Mouse (Mus musculus) lung, embryonic 14.5 days (tissue): ENCODE data around the gene Cldn4. TPM values are rescaled to one million over a fixed set of nuclear protein-coding genes. Genes with fewer than 3 reads are reported as not detected.

Source experiments
- ATAC-seq: fragments of 200-750 bp; cut with Nextera tagmentation; 2 replicates; pipeline ENCODE4 v1.8.0; 2017; ENCODE audit warnings: mild to moderate bottlenecking, moderate TSS enrichment, moderate library complexity; ENCODE audit not compliant: insufficient read depth
- DNase-seq: peaks from one replicate; pipeline ENCODE4 v3.0.0-alpha.2; 2015
- H3K27ac ChIP-seq: fragments of 300-500 bp; sonication (generic); 2 replicates; pipeline ENCODE4 v1.5.1; 2014; ENCODE audit warnings: low read depth, mild to moderate bottlenecking, moderate library complexity
- H3K27me3 ChIP-seq: fragments of 300-500 bp; sonication (generic); 2 replicates; pipeline ENCODE4 v1.6.1; 2014; ENCODE audit warnings: low read length, control low read depth; ENCODE audit not compliant: insufficient read depth
- H3K36me3 ChIP-seq: fragments of 300-500 bp; sonication (generic); 2 replicates; pipeline ENCODE4 v1.6.1; 2014; ENCODE audit warnings: control low read depth; ENCODE audit not compliant: insufficient read depth
- H3K4me1 ChIP-seq: fragments of 300-500 bp; sonication (generic); 2 replicates; pipeline ENCODE4 v1.6.1; 2014; ENCODE audit warnings: antibody characterized with exemption, control low read depth; ENCODE audit not compliant: insufficient read depth
- H3K4me2 ChIP-seq: fragments of 300-500 bp; sonication (generic); 2 replicates; pipeline ENCODE4 v1.6.1; 2014; ENCODE audit warnings: mild to moderate bottlenecking
- H3K4me3 ChIP-seq: fragments of 300-500 bp; sonication (generic); 2 replicates; pipeline ENCODE4 v1.5.1; 2014; ENCODE audit warnings: low read depth, low read length
- H3K9ac ChIP-seq: fragments of 300-500 bp; sonication (generic); 2 replicates; pipeline ENCODE4 v1.6.1; 2014
- H3K9me3 ChIP-seq: fragments of 300-500 bp; sonication (generic); 2 replicates; pipeline ENCODE4 v1.6.1; 2016; ENCODE audit warnings: low read depth, low read length, control low read depth
- CTCF ChIP-seq: IDR thresholded peaks from 2 replicates; pipeline ENCODE4 v1.5.1; 2016; ENCODE audit warnings: antibody characterized with exemption, low read depth
- WGBS: fragments of 180-500 bp; shearing (Covaris S2); extraction: QIAGEN DNeasy Blood & Tissue Kit; methylation state at CpG from one replicate; pipeline ENCODE4 v1.1.7; 2014; 5-methylcytosine and 5-hydroxymethylcytosine counted together
- polyA plus RNA-seq: library from polyadenylated mRNA; unstranded; fragments of >200 nt; fragmentation: Nextera tagmentation; extraction: Ambion mirVana; gene quantifications from 2 replicates; pipeline ENCODE4 v1.2.1, GENCODE M21; 2014

Gene Cldn4
- polyA plus RNA-seq, 1 experiment from 2014 or later, result 42.4 TPM

DNA sequence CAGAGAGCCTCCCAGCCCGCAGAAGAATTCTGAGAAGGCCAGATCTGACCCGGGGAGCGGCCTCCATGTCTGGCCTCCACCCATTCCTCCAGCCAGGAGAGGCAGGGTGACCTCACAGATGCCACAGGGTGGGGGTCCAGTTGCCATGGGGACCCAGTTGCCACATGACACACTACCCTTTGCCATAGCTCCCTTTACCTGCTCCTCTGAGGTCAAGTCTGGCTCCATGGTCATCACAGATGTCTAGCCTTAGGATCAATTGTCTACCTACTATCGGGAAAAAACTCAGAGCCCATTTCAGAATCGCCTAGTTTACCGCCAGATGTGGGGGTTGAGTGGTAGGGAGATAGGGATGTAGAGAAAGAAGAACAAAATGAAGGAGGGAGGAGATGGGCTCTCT lies 40.1 kb downstream of the Cldn4 start, which contains the start of gene Tmem270:
TSS of gene Tmem270 (minus strand) at position 101 of the 400 bp plus-strand sequence.
- Histone ChIP-seq H3K9ac (no peak within 1 kb of the TSS), H3K4me2 (no peak within 1 kb of the TSS), H3K4me1 (no peaks in the 10 kb centered on the region), H3K4me3 (no peak within 1 kb of the TSS), H3K36me3 (no peaks in the 10 kb centered on the region), H3K9me3 (no peaks in the 10 kb centered on the region), H3K27me3 (no peaks in the 10 kb centered on the region), H3K27ac (no peak within 1 kb of the TSS)
- WGBS, result 84% methylated on average over 6 of the region's 6 CpGs
- no peak for TF ChIP-seq CTCF
- DNase-seq (no peak), ATAC-seq (peak; percentile 21; the same call in 1 of the 2 replicates)

DNA sequence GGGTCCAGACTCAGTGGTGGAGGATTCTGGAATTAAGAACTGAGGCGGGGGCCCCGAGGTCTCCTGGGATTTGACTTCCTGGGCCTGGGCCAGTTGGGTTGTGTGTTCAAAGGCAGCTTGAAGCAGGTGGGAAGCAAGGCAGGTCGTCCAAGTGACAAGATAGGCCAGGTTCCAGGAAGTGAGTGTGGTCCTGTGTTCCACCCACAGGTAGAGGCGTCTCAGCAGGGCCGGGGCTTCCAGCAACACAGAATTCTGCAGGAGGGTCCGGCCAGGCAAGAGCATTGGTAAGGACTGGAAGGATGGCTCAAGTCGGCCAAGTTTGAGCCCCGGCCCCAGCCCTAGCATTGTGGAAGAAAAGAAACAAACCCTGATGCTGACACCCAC lies 45.1 kb downstream of the Cldn4 start:
- no peak overlapping the region for H3K4me2 ChIP-seq
- no peak; the same call in 1 of the 2 replicates for ATAC-seq

DNA sequence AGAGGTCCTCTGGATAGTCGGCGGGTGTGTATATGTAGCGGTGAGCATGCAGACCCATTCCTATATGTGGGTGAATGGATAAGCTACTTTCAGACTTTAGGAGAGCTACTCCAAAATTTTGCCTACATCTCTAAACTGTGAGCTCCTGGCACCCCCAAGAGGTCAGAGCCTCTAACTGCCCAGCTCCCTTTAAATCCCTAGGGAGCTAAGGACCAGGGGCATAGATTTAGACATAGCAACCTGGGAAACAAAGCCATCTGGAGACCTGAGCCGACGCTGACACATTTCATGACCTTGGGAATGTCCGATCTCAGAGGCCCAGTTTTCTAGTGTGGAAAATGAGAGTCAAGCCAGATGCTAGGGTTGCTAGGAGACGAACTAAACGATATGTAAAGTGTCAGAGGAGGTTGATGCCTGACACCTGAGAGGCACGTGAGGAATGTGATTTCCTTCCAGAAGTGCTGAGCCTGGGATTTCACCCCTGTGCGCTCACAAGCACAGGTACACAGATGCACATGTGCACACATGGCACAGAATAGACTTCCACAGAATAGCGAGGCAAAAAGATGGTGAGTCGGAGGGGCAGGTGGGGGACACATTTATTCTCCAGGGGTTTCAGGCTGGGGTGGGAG lies 45.6 kb downstream of the Cldn4 start:
- Histone ChIP-seq H3K36me3 (no peaks in the 10 kb centered on the region), H3K4me2 (no peak overlapping the region), H3K9me3 (no peaks in the 10 kb centered on the region), H3K4me3 (no peak overlapping the region), H3K4me1 (0 out of 2 replicates have a peak, but pooled peaks cover 5% of the 10 kb centered on the region), H3K9ac (no peak overlapping the region), H3K27me3 (no peaks in the 10 kb centered on the region), H3K27ac (no peak overlapping the region)
- DNase-seq (peak; percentile 87), ATAC-seq (peak; percentile 64)
- WGBS, result 24% methylated on average over 12 of the region's 12 CpGs
- TF ChIP-seq CTCF, result peak; percentile 73

More for the DNA sequence above, 45.1 kb downstream of the Cldn4 start:
- Histone ChIP-seq H3K9ac (no peak overlapping the region), H3K4me3 (no peak overlapping the region), H3K4me1 (0 out of 2 replicates have a peak, but pooled peaks cover 2% of the 10 kb centered on the region), H3K27me3 (no peaks in the 10 kb centered on the region), H3K36me3 (no peaks in the 10 kb centered on the region), H3K9me3 (no peaks in the 10 kb centered on the region), H3K27ac (no peak overlapping the region)
- DNase-seq, result no peak
- TF ChIP-seq CTCF, result no peak
- 65% methylated on average over 8 of the region's 8 CpGs for WGBS

DNA sequence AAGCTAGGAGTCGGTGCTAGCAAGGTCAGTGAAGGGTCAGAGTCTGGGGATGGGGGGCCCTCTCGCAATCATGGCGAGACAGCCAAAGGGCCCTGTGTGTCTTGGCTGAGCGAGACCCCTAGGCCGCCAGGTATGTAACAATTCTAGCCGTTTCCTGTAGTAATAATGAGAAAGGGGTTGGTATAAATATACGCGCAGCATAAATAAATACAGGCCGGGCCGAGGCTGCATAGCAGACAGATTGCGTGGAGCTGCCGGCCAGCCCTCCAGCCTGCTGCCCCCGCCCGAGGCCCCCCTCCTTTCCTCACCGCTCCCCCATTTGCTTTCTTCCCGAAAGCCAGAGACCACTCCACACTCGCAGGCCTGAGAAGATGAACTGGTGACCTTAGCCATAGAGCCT lies 49.1 kb downstream of the Cldn4 start:
- H3K4me1 ChIP-seq, result 0 out of 2 replicates have a peak, but pooled peaks cover 13% of the 10 kb centered on the region
- H3K27me3 ChIP-seq, result no peaks in the 10 kb centered on the region
- DNase-seq (peak; percentile 62), ATAC-seq (no peak)
- H3K9ac ChIP-seq, result no peak overlapping the region
- WGBS, result 31% methylated on average over 17 of the region's 17 CpGs
- H3K4me2 ChIP-seq, result no peak overlapping the region
- H3K27ac ChIP-seq, result peak overlapping the region; percentile 1; the same call in 1 of the 2 replicates
- no peaks in the 10 kb centered on the region for H3K9me3 ChIP-seq
- no peaks in the 10 kb centered on the region for H3K36me3 ChIP-seq
- H3K4me3 ChIP-seq, result no peak overlapping the region
- TF ChIP-seq CTCF, result no peak

DNA sequence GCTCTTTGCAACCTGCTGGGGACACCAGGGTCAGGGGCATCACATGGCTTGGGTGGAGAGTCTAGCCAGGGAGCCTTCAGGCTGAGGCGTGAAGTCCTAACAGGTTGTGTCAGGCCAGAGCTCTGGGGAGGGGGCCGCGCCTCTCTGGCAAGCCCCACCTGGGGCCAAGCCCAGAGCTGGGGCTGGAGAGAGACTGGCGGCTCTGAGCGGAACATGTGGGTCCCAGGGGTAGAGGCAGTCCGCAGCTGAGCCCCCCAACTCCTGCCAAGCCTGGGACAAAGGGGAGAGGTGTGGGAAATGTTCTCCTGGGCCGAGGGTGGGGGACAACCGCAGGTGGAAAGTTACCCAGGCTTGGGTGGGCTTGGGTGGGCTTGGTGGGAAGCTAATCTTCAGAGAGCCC lies 49.8 kb downstream of the Cldn4 start:
- H3K9ac ChIP-seq, result no peak overlapping the region
- 0 out of 2 replicates have a peak, but pooled peaks cover 13% of the 10 kb centered on the region for H3K4me1 ChIP-seq
- no peaks in the 10 kb centered on the region for H3K9me3 ChIP-seq
- H3K27ac ChIP-seq, result peak overlapping the region; percentile 1; the same call in 1 of the 2 replicates
- no peak for TF ChIP-seq CTCF
- DNase-seq (no peak), ATAC-seq (no peak)
- no peak overlapping the region for H3K4me2 ChIP-seq
- no peak overlapping the region for H3K4me3 ChIP-seq
- no peaks in the 10 kb centered on the region for H3K27me3 ChIP-seq
- H3K36me3 ChIP-seq, result no peaks in the 10 kb centered on the region
- WGBS, result 81% methylated on average over 8 of the region's 8 CpGs

DNA sequence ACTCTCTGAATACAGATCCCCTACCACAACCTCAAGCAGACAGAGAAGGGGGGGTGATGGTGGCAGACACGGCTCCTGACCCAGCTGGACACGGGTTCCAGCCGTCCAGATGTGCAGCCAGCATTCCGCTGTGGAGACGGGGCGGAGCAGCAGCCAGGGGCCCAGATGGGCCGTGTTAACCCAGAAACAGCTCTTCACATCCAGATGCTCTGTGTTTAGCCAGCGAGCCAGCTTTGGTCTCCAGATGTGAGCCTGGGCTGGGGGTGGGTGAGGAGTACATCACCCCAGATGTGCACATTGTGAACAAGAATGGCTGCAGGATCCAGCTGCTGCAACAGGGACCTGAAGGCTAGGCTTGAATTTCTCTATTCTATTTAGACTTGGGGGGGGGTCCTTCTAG lies 51.4 kb downstream of the Cldn4 start:
- Histone ChIP-seq H3K9ac (no peak overlapping the region), H3K4me2 (no peak overlapping the region), H3K27me3 (no peaks in the 10 kb centered on the region), H3K4me3 (no peak overlapping the region), H3K9me3 (no peaks in the 10 kb centered on the region), H3K27ac (peak overlapping the region; percentile 6; the same call in 1 of the 2 replicates), H3K36me3 (no peaks in the 10 kb centered on the region), H3K4me1 (peaks cover 19% of the 10 kb centered on the region; the same call in 1 of the 2 replicates)
- ATAC-seq, result peak; percentile 71
- WGBS, result 28% methylated on average over 8 of the region's 8 CpGs
- DNase-seq, result peak; percentile 89
- no peak for TF ChIP-seq CTCF

Other genes with a start within 250 kb of the Cldn4 start
- 196 and 198 TPM in 2 replicates for gene Eln, start 199.6 kb downstream of the Cldn4 start, polyA plus RNA-seq
- gene Tmem270, start 40.2 kb downstream of the Cldn4 start, polyA plus RNA-seq, result not detected in 2 replicates
- 0.39 TPM in 1 of 2 replicates, not detected in the other for gene Cldn13, start 31.4 kb downstream of the Cldn4 start, polyA plus RNA-seq
- gene Mettl27, start 14.6 kb downstream of the Cldn4 start, polyA plus RNA-seq, result 23.0 and 23.9 TPM in 2 replicates
- gene Cldn3, start 39.3 kb upstream of the Cldn4 start, polyA plus RNA-seq, result 137 and 139 TPM in 2 replicates
- 60.0 and 71.0 TPM in 2 replicates for gene Abhd11, start 62.2 kb upstream of the Cldn4 start, polyA plus RNA-seq
- 13.2 and 14.5 TPM in 2 replicates for gene Stx1a, start 76.5 kb upstream of the Cldn4 start, polyA plus RNA-seq
- 31.9 and 33.2 TPM in 2 replicates for gene Dnajc30, start 117.3 kb upstream of the Cldn4 start, polyA plus RNA-seq
- 102 and 116 TPM in 2 replicates for gene Bud23, start 118.0 kb upstream of the Cldn4 start, polyA plus RNA-seq
- 5.6 and 7.1 TPM in 2 replicates for gene Vps37d, start 131.3 kb upstream of the Cldn4 start, polyA plus RNA-seq
- 2.1 and 2.5 TPM in 2 replicates for gene Mlxipl, start 143.0 kb upstream of the Cldn4 start, polyA plus RNA-seq
- 22.5 and 25.8 TPM in 2 replicates for gene Tbl2, start 202.7 kb upstream of the Cldn4 start, polyA plus RNA-seq
- gene Bcl7b, start 221.3 kb upstream of the Cldn4 start, polyA plus RNA-seq, result 50.2 and 52.0 TPM in 2 replicates
- gene Baz1b, start 240.3 kb upstream of the Cldn4 start, polyA plus RNA-seq, result 68.9 and 70.9 TPM in 2 replicates